Mouse (Mus musculus): Measurements from ENCODE around the gene Fam102b. TPM values are rescaled to one million over a fixed set of nuclear protein-coding genes. Genes with fewer than 3 reads are reported as not detected.

Gene Fam102b
- polyA plus RNA-seq, 1 experiment from 2014 or later: 12.2 TPM

DNA sequence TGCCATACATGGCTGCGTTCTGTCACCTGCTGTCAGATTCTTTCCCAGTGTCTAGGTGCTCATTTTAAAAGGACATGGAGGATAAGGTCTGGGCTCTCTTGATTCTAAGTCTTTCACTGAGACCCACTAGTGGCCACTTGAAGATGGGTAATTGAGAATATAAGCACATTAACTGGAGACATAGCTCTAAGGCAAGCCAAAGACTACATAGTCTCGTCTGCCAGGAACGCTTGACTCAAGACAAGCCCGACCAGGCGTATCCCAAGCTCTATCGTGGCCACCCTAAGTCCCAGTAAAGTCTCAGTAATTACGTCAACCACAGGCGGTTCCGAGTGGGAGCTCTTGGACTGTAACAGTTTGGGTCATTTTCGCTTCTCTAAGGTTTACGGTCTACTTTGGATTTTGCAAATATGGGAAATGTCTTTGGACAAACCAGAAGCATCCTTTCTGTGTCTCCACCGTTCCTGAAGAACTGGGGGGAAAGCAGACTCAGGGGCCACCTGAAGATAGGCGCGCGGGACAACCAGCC lies 881 bp downstream of the Fam102b start:
- WGBS: 10% methylated on average over 15 of the region's 15 CpGs
- Histone ChIP-seq H3K36me3 (replicated peaks; ENCODE audit: control insufficient read depth, insufficient read depth, low read depth, low read length) (no peaks in the 10 kb centered on the region), H3K9me3 (replicated peaks; ENCODE audit: control insufficient read depth, low read length) (no peaks in the 10 kb centered on the region), H3K4me2 (ENCODE audit: low read depth, low read length) (peak overlapping the region; percentile 88), H3K4me1 (ENCODE audit: control insufficient read depth, insufficient read depth, low read length) (peaks cover 2% of the 10 kb centered on the region; the same call in 1 of the 2 replicates), H3K4me3 (ENCODE audit: low read depth, low read length) (peak overlapping the region; percentile 65), H3K27ac (replicated peaks; ENCODE audit: low read depth, low read length) (no peak overlapping the region), H3K9ac (replicated peaks; ENCODE audit: low read length) (peak overlapping the region; percentile 90), H3K27me3 (ENCODE audit: control insufficient read depth, insufficient read depth, low read length) (no peaks in the 10 kb centered on the region)
- ATAC-seq (replicated peaks; ENCODE audit: insufficient number of reproducible peaks, low FRiP score, low TSS enrichment, low read depth) (no peak), DNase-seq (ENCODE audit: low spot score) (peak; percentile 38)

DNA sequence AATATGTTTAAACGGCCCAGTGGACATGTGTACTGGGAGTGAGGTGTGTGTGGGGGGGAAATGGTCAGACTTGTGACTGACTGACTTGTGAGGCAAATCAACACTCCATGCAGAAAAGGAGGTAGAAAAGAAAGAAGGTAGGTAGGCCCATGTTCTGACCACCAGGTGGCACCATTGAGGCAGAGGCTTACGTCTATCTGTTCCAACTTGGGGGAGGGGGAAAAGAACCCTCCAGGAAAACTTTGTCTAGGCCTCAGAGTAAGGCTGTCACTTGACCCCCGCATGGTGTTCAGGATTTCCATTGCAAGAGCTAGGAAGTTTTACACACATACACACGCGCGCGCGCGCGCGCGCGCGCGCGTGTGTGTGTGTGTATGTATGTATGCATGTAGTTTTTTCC lies 1.8 kb downstream of the Fam102b start:
- Histone ChIP-seq H3K9me3 (replicated peaks; ENCODE audit: control insufficient read depth, low read length) (no peaks in the 10 kb centered on the region), H3K4me1 (ENCODE audit: control insufficient read depth, insufficient read depth, low read length) (peaks cover 2% of the 10 kb centered on the region; the same call in 1 of the 2 replicates), H3K36me3 (replicated peaks; ENCODE audit: control insufficient read depth, insufficient read depth, low read depth, low read length) (no peaks in the 10 kb centered on the region), H3K27me3 (ENCODE audit: control insufficient read depth, insufficient read depth, low read length) (no peaks in the 10 kb centered on the region), H3K27ac (replicated peaks; ENCODE audit: low read depth, low read length) (no peak overlapping the region), H3K9ac (replicated peaks; ENCODE audit: low read length) (no peak overlapping the region), H3K4me2 (ENCODE audit: low read depth, low read length) (peak overlapping the region; percentile 28), H3K4me3 (ENCODE audit: low read depth, low read length) (peak overlapping the region; percentile 21)
- ATAC-seq (replicated peaks; ENCODE audit: insufficient number of reproducible peaks, low FRiP score, low TSS enrichment, low read depth) (peak; percentile 40), DNase-seq (ENCODE audit: low spot score) (peak; percentile 94)
- 12% methylated on average over 16 of the region's 16 CpGs for WGBS

DNA sequence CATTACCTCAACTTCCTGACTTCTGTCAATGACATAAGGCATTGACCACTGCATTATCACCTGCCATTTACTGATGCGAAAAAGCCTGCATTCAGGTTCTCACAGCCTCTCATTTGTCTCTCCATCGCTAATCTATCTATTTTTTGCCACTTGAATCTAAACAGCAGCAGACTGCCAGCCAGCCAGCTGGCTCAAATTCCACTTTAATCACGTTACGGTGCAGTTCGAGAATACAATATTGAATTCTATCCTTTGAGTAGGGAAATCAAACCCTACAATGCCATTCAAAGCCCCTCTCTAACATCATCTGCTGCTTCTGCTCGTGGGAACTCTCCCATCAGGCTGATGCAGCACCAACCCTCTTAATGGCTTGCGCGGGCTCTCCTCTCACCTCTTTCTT lies 4.3 kb downstream of the Fam102b start:
- Histone ChIP-seq H3K4me3 (ENCODE audit: low read depth, low read length) (no peak overlapping the region), H3K27me3 (ENCODE audit: control insufficient read depth, insufficient read depth, low read length) (no peaks in the 10 kb centered on the region), H3K36me3 (replicated peaks; ENCODE audit: control insufficient read depth, insufficient read depth, low read depth, low read length) (no peaks in the 10 kb centered on the region), H3K27ac (replicated peaks; ENCODE audit: low read depth, low read length) (no peak overlapping the region), H3K4me1 (ENCODE audit: control insufficient read depth, insufficient read depth, low read length) (peaks cover 2% of the 10 kb centered on the region; the same call in 1 of the 2 replicates), H3K9me3 (replicated peaks; ENCODE audit: control insufficient read depth, low read length) (no peaks in the 10 kb centered on the region), H3K9ac (replicated peaks; ENCODE audit: low read length) (no peak overlapping the region), H3K4me2 (ENCODE audit: low read depth, low read length) (no peak overlapping the region)
- ATAC-seq (replicated peaks; ENCODE audit: insufficient number of reproducible peaks, low FRiP score, low TSS enrichment, low read depth): no peak
- no peak for DNase-seq (ENCODE audit: low spot score)
- 64% methylated on average over 8 of the region's 8 CpGs for WGBS

DNA sequence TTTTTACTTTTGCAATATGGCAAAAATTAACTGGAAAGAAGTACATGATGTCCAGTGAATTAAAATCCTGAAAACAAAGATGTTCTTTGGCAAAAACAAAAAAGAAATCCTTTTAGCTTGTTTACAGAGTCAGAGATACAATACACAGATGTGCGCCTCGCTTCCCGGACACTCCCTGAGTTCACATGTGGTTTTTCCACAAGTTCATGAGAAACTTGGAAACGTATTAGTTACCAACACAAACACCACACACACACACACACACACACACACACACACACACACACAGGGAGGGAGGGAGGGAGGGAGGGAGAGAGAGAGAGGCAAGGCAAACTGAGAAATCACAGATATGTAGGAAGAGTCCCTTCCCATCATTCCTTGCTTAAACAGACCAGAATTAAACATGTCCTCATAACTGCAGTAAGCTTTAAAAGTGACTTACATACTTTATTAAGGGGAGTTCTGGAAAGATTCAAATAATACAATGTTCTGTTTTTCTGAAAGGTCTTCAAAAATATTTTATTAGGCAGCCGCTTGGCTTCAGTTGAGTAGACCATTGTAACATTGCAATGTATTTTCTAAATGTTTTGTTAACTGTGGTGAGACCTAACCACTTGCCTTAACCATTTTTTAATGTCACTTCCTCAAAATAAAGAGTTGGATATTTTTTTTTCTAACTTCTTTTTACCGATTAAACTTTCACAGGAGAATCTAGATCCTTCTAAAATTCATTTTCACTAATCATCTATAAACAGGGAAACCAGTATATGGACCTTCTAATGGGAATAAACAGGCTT lies 5.5 kb downstream of the Fam102b start:
- ATAC-seq (replicated peaks; ENCODE audit: insufficient number of reproducible peaks, low FRiP score, low TSS enrichment, low read depth): no peak
- Histone ChIP-seq H3K27me3 (ENCODE audit: control insufficient read depth, insufficient read depth, low read length) (no peaks in the 10 kb centered on the region), H3K4me2 (ENCODE audit: low read depth, low read length) (no peak overlapping the region), H3K36me3 (replicated peaks; ENCODE audit: control insufficient read depth, insufficient read depth, low read depth, low read length) (no peaks in the 10 kb centered on the region), H3K27ac (replicated peaks; ENCODE audit: low read depth, low read length) (no peak overlapping the region), H3K9ac (replicated peaks; ENCODE audit: low read length) (no peak overlapping the region), H3K4me3 (ENCODE audit: low read depth, low read length) (no peak overlapping the region), H3K4me1 (ENCODE audit: control insufficient read depth, insufficient read depth, low read length) (peaks cover 2% of the 10 kb centered on the region; the same call in 1 of the 2 replicates), H3K9me3 (replicated peaks; ENCODE audit: control insufficient read depth, low read length) (no peaks in the 10 kb centered on the region)
- DNase-seq (ENCODE audit: low spot score): no peak
- WGBS: 84% methylated on average over 6 of the region's 6 CpGs

- Histone ChIP-seq H3K4me2 (ENCODE audit: low read depth, low read length) (no peak overlapping the region), H3K4me3 (ENCODE audit: low read depth, low read length) (no peak overlapping the region), H3K9me3 (replicated peaks; ENCODE audit: control insufficient read depth, low read length) (no peaks in the 10 kb centered on the region), H3K9ac (replicated peaks; ENCODE audit: low read length) (no peak overlapping the region), H3K36me3 (replicated peaks; ENCODE audit: control insufficient read depth, insufficient read depth, low read depth, low read length) (no peaks in the 10 kb centered on the region), H3K4me1 (ENCODE audit: control insufficient read depth, insufficient read depth, low read length) (no peaks in the 10 kb centered on the region), H3K27me3 (ENCODE audit: control insufficient read depth, insufficient read depth, low read length) (no peaks in the 10 kb centered on the region), H3K27ac (replicated peaks; ENCODE audit: low read depth, low read length) (no peak overlapping the region)
- no peak for DNase-seq (ENCODE audit: low spot score)
- 86% methylated on average over 5 of the region's 5 CpGs for WGBS
- ATAC-seq (replicated peaks; ENCODE audit: insufficient number of reproducible peaks, low FRiP score, low TSS enrichment, low read depth): no peak
These were observed 9.1 kb downstream of the Fam102b start for GRCm38 (mm10) chr3:109018336-109018735.

DNA sequence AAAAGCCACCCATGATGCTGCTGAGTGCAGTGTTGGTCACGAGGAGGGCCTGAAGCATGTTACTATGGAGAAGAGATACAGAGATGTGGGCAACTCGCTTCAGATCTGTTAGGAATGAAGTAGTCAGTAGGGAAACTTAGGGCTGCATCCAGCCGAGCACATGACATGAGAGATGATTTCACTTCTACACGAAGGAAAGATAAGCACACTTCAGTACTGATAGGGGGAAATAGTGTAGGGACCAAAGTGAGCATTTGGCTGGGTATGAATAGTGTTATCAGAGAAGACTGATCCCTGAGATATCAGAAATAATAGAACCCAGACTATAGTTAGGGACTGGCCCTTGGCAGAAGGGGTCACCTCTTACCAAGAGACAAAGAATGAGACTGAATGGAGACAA lies 14.8 kb downstream of the Fam102b start:
- ATAC-seq (replicated peaks; ENCODE audit: insufficient number of reproducible peaks, low FRiP score, low TSS enrichment, low read depth) (no peak), DNase-seq (ENCODE audit: low spot score) (no peak)
- H3K36me3 ChIP-seq (replicated peaks; ENCODE audit: control insufficient read depth, insufficient read depth, low read depth, low read length): no peaks in the 10 kb centered on the region

GRCm38 (mm10) chr3:109010489-109011260 lies 16.7 kb downstream of the Fam102b start:
- H3K27me3 ChIP-seq (ENCODE audit: control insufficient read depth, insufficient read depth, low read length): no peaks in the 10 kb centered on the region
- H3K27ac ChIP-seq (replicated peaks; ENCODE audit: low read depth, low read length): no peak overlapping the region
- no peak for ATAC-seq (replicated peaks; ENCODE audit: insufficient number of reproducible peaks, low FRiP score, low TSS enrichment, low read depth)
- H3K36me3 ChIP-seq (replicated peaks; ENCODE audit: control insufficient read depth, insufficient read depth, low read depth, low read length): no peaks in the 10 kb centered on the region
- H3K4me1 ChIP-seq (ENCODE audit: control insufficient read depth, insufficient read depth, low read length): no peaks in the 10 kb centered on the region
- no peak overlapping the region for H3K9ac ChIP-seq (replicated peaks; ENCODE audit: low read length)
- no peaks in the 10 kb centered on the region for H3K9me3 ChIP-seq (replicated peaks; ENCODE audit: control insufficient read depth, low read length)
- no peak overlapping the region for H3K4me2 ChIP-seq (ENCODE audit: low read depth, low read length)
- H3K4me3 ChIP-seq (ENCODE audit: low read depth, low read length): no peak overlapping the region
- no peak for DNase-seq (ENCODE audit: low spot score)
- 73% methylated on average over 7 of the region's 7 CpGs for WGBS

More for the DNA sequence above, 14.8 kb downstream of the Fam102b start:
- no peaks in the 10 kb centered on the region for H3K4me1 ChIP-seq (ENCODE audit: control insufficient read depth, insufficient read depth, low read length)
- H3K27ac ChIP-seq (replicated peaks; ENCODE audit: low read depth, low read length): no peak overlapping the region
- no peak overlapping the region for H3K9ac ChIP-seq (replicated peaks; ENCODE audit: low read length)
- H3K4me2 ChIP-seq (ENCODE audit: low read depth, low read length): no peak overlapping the region
- no peaks in the 10 kb centered on the region for H3K27me3 ChIP-seq (ENCODE audit: control insufficient read depth, insufficient read depth, low read length)
- no peaks in the 10 kb centered on the region for H3K9me3 ChIP-seq (replicated peaks; ENCODE audit: control insufficient read depth, low read length)
- WGBS: 84% methylated on average over 4 of the region's 4 CpGs
- no peak overlapping the region for H3K4me3 ChIP-seq (ENCODE audit: low read depth, low read length)

GRCm38 (mm10) chr3:109008180-109008579 lies 19.2 kb downstream of the Fam102b start:
- H3K27ac ChIP-seq (replicated peaks; ENCODE audit: low read depth, low read length): no peak overlapping the region
- no peaks in the 10 kb centered on the region for H3K9me3 ChIP-seq (replicated peaks; ENCODE audit: control insufficient read depth, low read length)
- H3K9ac ChIP-seq (replicated peaks; ENCODE audit: low read length): no peak overlapping the region
- 87% methylated on average over 5 of the region's 5 CpGs for WGBS
- no peaks in the 10 kb centered on the region for H3K4me1 ChIP-seq (ENCODE audit: control insufficient read depth, insufficient read depth, low read length)
- H3K4me2 ChIP-seq (ENCODE audit: low read depth, low read length): no peak overlapping the region
- no peaks in the 10 kb centered on the region for H3K36me3 ChIP-seq (replicated peaks; ENCODE audit: control insufficient read depth, insufficient read depth, low read depth, low read length)
- H3K4me3 ChIP-seq (ENCODE audit: low read depth, low read length): no peak overlapping the region
- ATAC-seq (replicated peaks; ENCODE audit: insufficient number of reproducible peaks, low FRiP score, low TSS enrichment, low read depth): no peak
- DNase-seq (ENCODE audit: low spot score): no peak
- H3K27me3 ChIP-seq (ENCODE audit: control insufficient read depth, insufficient read depth, low read length): no peaks in the 10 kb centered on the region
